Mouse (Mus musculus) intestine, postnatal 0 days (tissue): Measurements from ENCODE around the gene Adap2. TPM values are rescaled to one million over a fixed set of nuclear protein-coding genes. Genes with fewer than 3 reads are reported as not detected.

Experiments used
- ATAC-seq: fragments of 200-750 bp; cut with Nextera tagmentation; 2 replicates; pipeline ENCODE4 v1.8.0; 2017; ENCODE audit warnings: mild to moderate bottlenecking, moderate TSS enrichment, moderate library complexity
- H3K27ac ChIP-seq: fragments of 300-500 bp; sonication (generic); 2 replicates; pipeline ENCODE4 v1.5.1; 2014; ENCODE audit warnings: mild to moderate bottlenecking, low read depth, low read length, moderate library complexity
- H3K27me3 ChIP-seq: fragments of 300-500 bp; sonication (generic); replicated peaks from 2 replicates; pipeline ENCODE4 v1.6.1; 2014; ENCODE audit warnings: low read length, mixed read lengths; ENCODE audit not compliant: control insufficient read depth, insufficient read depth
- H3K36me3 ChIP-seq: fragments of 300-500 bp; sonication (generic); 2 replicates; pipeline ENCODE4 v1.6.1; 2014; ENCODE audit warnings: mild to moderate bottlenecking, moderate library complexity; ENCODE audit not compliant: control insufficient read depth, insufficient read depth
- H3K4me1 ChIP-seq: fragments of 300-500 bp; sonication (generic); replicated peaks from 2 replicates; pipeline ENCODE4 v1.6.1; 2014; ENCODE audit warnings: antibody characterized with exemption, low read length, mixed read lengths; ENCODE audit not compliant: control insufficient read depth, insufficient read depth
- H3K4me2 ChIP-seq: fragments of 300-500 bp; sonication (generic); replicated peaks from 2 replicates; pipeline ENCODE4 v1.6.1; 2014; ENCODE audit warnings: low read depth, mild to moderate bottlenecking, moderate library complexity
- H3K4me3 ChIP-seq: fragments of 300-500 bp; sonication (generic); 2 replicates; pipeline ENCODE4 v1.5.1; 2014; ENCODE audit warnings: low read depth, low read length
- H3K9ac ChIP-seq: fragments of 300-500 bp; sonication (generic); 2 replicates; pipeline ENCODE4 v1.6.1; 2014; ENCODE audit warnings: mild to moderate bottlenecking, low read depth, low read length
- H3K9me3 ChIP-seq: fragments of 300-500 bp; sonication (generic); 2 replicates; pipeline ENCODE4 v1.6.1; 2016; ENCODE audit warnings: mixed run types; ENCODE audit not compliant: control insufficient read depth
- CTCF ChIP-seq: sonication (generic); IDR thresholded peaks from 2 replicates; pipeline ENCODE4 v1.5.1; 2016; ENCODE audit warnings: low read depth, mild to moderate bottlenecking, control low read depth, antibody characterized with exemption, moderate library complexity
- WGBS: fragments of 180-500 bp; shearing (Covaris S2); extraction: QIAGEN DNeasy Blood & Tissue Kit; methylation state at CpG from one replicate; pipeline ENCODE4 v1.1.7; 2014; 5-methylcytosine and 5-hydroxymethylcytosine counted together
- polyA plus RNA-seq: library from polyadenylated mRNA; unstranded; fragments of >200 nt; fragmentation: Nextera tagmentation; extraction: Ambion mirVana; gene quantifications from 2 replicates; pipeline ENCODE4 v1.2.1, GENCODE M21; 2015

Adap2 gene
- polyA plus RNA-seq, 1 experiment from 2014 or later: 11.9 TPM

GRCm38 (mm10) chr11:80208465-80208859 lies 54.6 kb downstream of the Adap2 start:
- H3K9ac ChIP-seq: no peak overlapping the region
- no peak overlapping the region for H3K4me3 ChIP-seq
- 39% methylated on average over 7 of the region's 7 CpGs for WGBS
- ATAC-seq: 0 out of 2 replicates have a peak, but pooled peaks have one; percentile 11
- H3K4me2 ChIP-seq: no peak overlapping the region
- H3K36me3 ChIP-seq: peaks cover 4% of the 10 kb centered on the region; the same call in 1 of the 2 replicates
- H3K9me3 ChIP-seq: no peaks in the 10 kb centered on the region
- 0 out of 2 replicates have a peak, but pooled peaks cover 4% of the 10 kb centered on the region for H3K4me1 ChIP-seq
- no peaks in the 10 kb centered on the region for H3K27me3 ChIP-seq
- no peak for TF ChIP-seq CTCF
- no peak overlapping the region for H3K27ac ChIP-seq

- Histone ChIP-seq H3K9ac (peak within 1 kb of the TSS; percentile 80), H3K27me3 (no peaks in the 10 kb centered on the region), H3K27ac (peak within 1 kb of the TSS; percentile 95), H3K36me3 (peaks cover 4% of the 10 kb centered on the region; the same call in 1 of the 2 replicates), H3K4me3 (peak within 1 kb of the TSS; percentile 81), H3K9me3 (no peaks in the 10 kb centered on the region), H3K4me2 (peak within 1 kb of the TSS; percentile 65), H3K4me1 (0 out of 2 replicates have a peak, but pooled peaks cover 4% of the 10 kb centered on the region)
- under 1% methylated on average over 77 of the region's 78 CpGs for WGBS
- peak; percentile 96 for ATAC-seq
- TF ChIP-seq CTCF: peak; percentile 97
These were observed 55.2 kb downstream of the Adap2 start, which contains the start of gene Rhot1 for GRCm38 (mm10) chr11:80208860-80209800. Rhot1 (plus strand) TSS chr11:80209019.

GRCm38 (mm10) chr11:80210321-80210720 lies 56.4 kb downstream of the Adap2 start:
- Histone ChIP-seq H3K4me3 (peak overlapping the region; percentile 81; the same call in 1 of the 2 replicates), H3K4me1 (0 out of 2 replicates have a peak, but pooled peaks cover 4% of the 10 kb centered on the region), H3K9ac (no peak overlapping the region; the same call in 1 of the 2 replicates), H3K4me2 (peak overlapping the region; percentile 65), H3K9me3 (no peaks in the 10 kb centered on the region), H3K36me3 (peaks cover 4% of the 10 kb centered on the region; the same call in 1 of the 2 replicates), H3K27ac (no peak overlapping the region), H3K27me3 (no peaks in the 10 kb centered on the region)
- TF ChIP-seq CTCF: no peak
- WGBS: 35% methylated on average over 6 of the region's 6 CpGs
- ATAC-seq: no peak

- Histone ChIP-seq H3K27me3 (no peaks in the 10 kb centered on the region), H3K4me2 (no peak overlapping the region), H3K9me3 (no peaks in the 10 kb centered on the region), H3K36me3 (peaks cover 4% of the 10 kb centered on the region; the same call in 1 of the 2 replicates), H3K9ac (no peak overlapping the region), H3K27ac (no peak overlapping the region), H3K4me3 (no peak overlapping the region), H3K4me1 (0 out of 2 replicates have a peak, but pooled peaks cover 4% of the 10 kb centered on the region)
- 77% methylated on average over 2 of the region's 2 CpGs for WGBS
- TF ChIP-seq CTCF: no peak
- no peak for ATAC-seq
These were observed 58.4 kb downstream of the Adap2 start for GRCm38 (mm10) chr11:80212282-80212681.

- 0 out of 2 replicates have a peak, but pooled peaks cover 4% of the 10 kb centered on the region for H3K4me1 ChIP-seq
- H3K9ac ChIP-seq: no peak overlapping the region
- no peak overlapping the region for H3K4me2 ChIP-seq
- no peak overlapping the region for H3K4me3 ChIP-seq
- no peak for TF ChIP-seq CTCF
- no peak for ATAC-seq
- peaks cover 5% of the 10 kb centered on the region for H3K36me3 ChIP-seq
- no peaks in the 10 kb centered on the region for H3K9me3 ChIP-seq
- WGBS: 84% methylated on average over 3 of the region's 3 CpGs
- no peak overlapping the region for H3K27ac ChIP-seq
- H3K27me3 ChIP-seq: no peaks in the 10 kb centered on the region
These were observed 61.4 kb downstream of the Adap2 start for GRCm38 (mm10) chr11:80215291-80215690.

- Histone ChIP-seq H3K4me1 (no peaks in the 10 kb centered on the region), H3K36me3 (peaks cover 21% of the 10 kb centered on the region; the same call in 1 of the 2 replicates), H3K4me3 (no peak overlapping the region), H3K4me2 (no peak overlapping the region), H3K27ac (no peak overlapping the region), H3K9me3 (no peaks in the 10 kb centered on the region), H3K27me3 (no peaks in the 10 kb centered on the region), H3K9ac (no peak overlapping the region)
- ATAC-seq: no peak
- no peak for TF ChIP-seq CTCF
- 79% methylated on average over 11 of the region's 11 CpGs for WGBS
These were observed 64.9 kb downstream of the Adap2 start for GRCm38 (mm10) chr11:80218657-80219293.

Other genes with a start within 250 kb of the Adap2 start
- gene Utp6, start 191.7 kb upstream of the Adap2 start, polyA plus RNA-seq: 24.4 and 24.5 TPM in 2 replicates
- gene Suz12, start 161.0 kb upstream of the Adap2 start, polyA plus RNA-seq: 14.2 and 18.5 TPM in 2 replicates
- gene Crlf3, start 73.1 kb upstream of the Adap2 start, polyA plus RNA-seq: 13.2 and 14.2 TPM in 2 replicates
- gene Atad5, start 64.7 kb upstream of the Adap2 start, polyA plus RNA-seq: 2.2 and 2.4 TPM in 2 replicates
- 15.0 and 16.3 TPM in 2 replicates for gene Tefm, start 11.9 kb upstream of the Adap2 start, polyA plus RNA-seq
- gene Rnf135, start 29.7 kb downstream of the Adap2 start, polyA plus RNA-seq: 8.9 and 9.1 TPM in 2 replicates
- 20.7 and 21.3 TPM in 2 replicates for gene Rhot1, start 54.9 kb downstream of the Adap2 start, polyA plus RNA-seq
- 1.3 and 1.4 TPM in 2 replicates for gene Rhbdl3, start 146.8 kb downstream of the Adap2 start, polyA plus RNA-seq
- gene 5730455P16Rik, start 223.9 kb downstream of the Adap2 start, polyA plus RNA-seq: 8.7 and 9.1 TPM in 2 replicates
- gene Zfp207, start 229.2 kb downstream of the Adap2 start, polyA plus RNA-seq: 109 and 113 TPM in 2 replicates